Mouse (Mus musculus) urinary bladder, adult 18-20 months (tissue): ENCODE data around the gene Ano9.

Source experiments
- DNase-seq, 2 experiments: peaks; one replicate each; pipeline ENCODE4 v3.0.0; 2022; ENCODE audit warnings: low spot score in 2 of 2, mixed read lengths in 2 of 2

Ano9 gene

GRCm38 (mm10) chr7:141062525-141062924 is 55.1 kb downstream of the Ano9 start:
- no peak for DNase-seq

DNA sequence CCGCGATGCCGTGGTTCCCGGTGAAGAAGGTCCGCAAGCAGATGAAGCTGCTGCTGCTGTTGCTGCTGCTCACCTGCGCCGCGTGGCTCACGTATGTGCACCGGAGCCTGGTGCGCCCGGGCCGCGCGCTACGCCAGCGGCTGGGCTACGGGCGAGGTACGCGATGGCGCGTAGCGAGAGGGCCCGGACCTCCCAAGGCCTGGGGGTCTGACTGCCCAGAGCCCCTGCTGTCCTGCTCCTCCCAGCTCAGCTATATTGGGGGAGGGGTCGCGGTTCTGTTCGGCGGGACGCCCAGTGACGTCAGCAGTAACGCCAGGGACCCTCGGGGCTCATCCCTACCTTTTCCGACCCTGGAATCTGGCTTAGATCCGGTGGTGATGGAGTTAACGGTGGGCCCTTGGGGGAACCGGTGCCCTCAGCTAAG is 56.3 kb downstream of the Ano9 start:
- DNase-seq = no peak

DNA sequence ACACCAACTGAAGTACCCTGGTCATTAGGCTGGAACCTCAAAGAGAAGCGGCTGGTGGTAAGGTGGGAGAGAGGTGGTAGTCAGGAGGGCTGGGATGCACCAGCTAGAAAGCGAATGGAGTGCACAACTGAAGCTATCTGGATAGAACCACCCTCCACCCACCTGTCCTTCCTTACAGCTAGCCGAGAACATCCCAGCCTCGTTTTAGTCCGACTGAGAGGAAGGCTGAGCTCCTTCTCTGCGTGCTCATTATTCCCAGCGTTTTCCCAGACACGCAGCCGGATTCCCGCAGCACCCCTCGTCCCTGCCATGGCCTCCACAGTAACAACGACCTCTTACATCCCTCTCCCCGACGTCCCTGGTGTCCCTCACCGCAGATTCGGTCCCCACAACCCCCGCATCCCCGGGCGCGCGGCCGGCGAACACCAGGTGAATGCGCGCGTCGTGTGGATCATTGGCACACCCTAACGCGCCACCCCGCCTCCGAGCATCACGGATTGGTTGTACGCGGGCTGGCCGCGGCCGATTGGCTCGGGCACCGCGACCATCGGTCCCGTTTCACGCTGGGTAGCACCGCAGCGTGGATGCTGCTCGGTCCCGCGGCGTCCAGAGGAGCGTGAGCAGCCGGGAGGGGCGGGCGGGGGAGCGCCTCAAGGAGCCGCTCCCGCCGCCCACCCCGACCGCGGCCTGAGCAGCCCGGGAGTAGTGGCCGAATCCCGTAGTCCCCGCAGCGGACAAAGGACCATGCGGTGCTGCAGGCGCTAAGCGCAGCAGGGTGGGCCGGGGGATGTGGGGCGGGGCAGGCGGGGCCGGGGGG is 57.0 kb downstream of the Ano9 start, which contains the start of gene B4galnt4:
TSS of gene B4galnt4 (plus strand) at position 679 of the 817 bp plus-strand sequence.
- peak; percentile 46 to 58 for DNase-seq

DNA sequence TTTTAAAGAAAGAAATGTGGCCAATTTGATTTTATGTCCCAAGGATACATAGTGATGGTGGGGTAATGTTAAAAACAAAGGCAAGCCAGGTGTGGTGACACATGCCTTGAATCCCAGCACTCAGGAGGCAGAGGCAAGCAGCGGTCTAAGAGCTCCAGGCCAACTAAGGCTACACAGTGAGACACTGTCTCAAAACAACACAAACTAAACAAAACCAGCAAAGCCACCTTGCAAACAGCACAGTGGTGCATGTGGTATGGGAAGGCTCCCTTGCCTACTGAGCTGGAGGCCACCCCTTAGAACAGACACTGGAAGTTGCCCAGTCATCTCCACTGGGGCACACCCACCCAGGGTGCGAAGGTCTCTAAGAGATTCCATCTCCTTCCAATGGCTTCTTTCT is 57.7 kb downstream of the Ano9 start:
- no peak for DNase-seq

DNA sequence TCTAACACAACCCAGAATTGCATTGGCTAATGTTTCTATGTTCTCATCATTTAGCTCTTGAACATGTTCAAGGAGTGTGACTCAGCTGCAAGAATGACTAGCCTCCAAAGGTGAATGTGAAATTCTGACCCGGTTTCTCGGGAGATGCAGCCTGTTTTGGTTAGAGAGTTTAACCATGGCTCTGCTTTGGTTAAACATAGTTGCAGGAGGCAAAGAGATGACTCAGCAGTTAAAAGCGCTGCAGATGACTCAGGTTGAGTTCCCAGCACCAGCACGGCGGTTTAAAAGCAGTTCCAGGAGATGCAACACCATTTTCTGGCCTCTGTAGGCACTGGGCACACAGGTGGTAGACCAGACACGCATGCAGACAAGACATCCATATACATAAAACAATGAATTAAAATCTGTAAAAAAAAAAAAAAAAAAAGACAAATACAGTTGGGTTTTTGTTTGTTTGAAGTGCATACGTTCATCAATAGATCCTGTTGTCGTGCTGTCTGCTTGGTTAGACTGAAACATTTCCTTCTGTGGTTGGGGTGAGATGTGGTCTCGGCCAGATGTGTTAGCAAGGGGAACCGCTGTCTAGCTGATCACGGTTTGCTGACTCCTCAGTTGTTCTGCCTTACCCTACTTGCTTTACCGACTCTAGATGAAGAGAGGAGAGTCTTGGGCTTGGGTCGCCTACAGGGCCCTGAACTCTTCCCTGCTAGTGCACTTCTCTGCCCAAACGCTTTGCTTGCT is 58.8 kb downstream of the Ano9 start:
- no peak for DNase-seq

GRCm38 (mm10) chr7:141057541-141057940 is 60.1 kb downstream of the Ano9 start:
- DNase-seq = no peak

DNA sequence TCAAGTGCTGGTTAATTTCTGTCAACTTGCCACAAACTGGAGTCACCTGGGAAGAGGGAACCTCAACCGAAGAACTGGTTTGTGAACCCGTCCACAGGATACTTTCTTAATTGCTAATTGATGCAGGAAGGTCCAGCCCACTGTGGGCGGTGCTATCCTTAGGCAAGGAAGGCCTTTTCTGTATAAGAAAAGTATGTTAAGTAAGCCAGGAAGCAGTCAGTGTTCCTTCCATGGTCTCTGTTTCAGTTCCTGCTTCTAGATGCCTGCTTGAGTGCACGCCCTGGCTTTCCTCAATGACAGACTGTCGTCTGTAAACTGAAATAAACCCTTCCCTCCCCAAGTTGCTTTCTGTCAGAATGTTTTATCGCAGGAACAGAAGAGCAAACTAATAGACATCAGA is 60.6 kb downstream of the Ano9 start:
- DNase-seq = no peak

GRCm38 (mm10) chr7:141055785-141056184 is 61.8 kb downstream of the Ano9 start:
- DNase-seq = no peak

DNA sequence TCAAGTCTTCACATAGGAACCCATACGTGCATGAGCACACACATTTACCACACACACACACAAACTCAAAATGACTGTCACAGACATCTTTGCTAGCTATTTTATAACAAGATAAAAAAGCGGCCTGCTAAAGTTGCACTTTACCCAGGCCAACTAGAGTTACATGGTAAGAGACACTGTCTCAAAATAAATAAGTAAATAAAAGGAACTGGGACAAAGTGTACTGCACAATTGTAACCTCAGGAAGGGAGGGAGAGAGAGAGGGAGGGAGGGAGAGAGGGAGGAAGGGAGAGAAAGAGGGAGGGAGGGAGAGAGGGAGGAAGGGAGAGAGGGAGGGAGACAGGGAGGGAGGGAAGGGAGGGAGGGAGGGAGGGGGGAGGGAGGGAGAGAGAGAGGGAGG is 65.2 kb downstream of the Ano9 start:
- no peak for DNase-seq

GRCm38 (mm10) chr7:141052016-141052415 is 65.6 kb downstream of the Ano9 start:
- DNase-seq = no peak
